Mouse (Mus musculus): ENCODE results near the gene Adgrg3. TPM values are rescaled to one million over a fixed set of nuclear protein-coding genes. Genes with fewer than 3 reads are reported as not detected.

Gene Adgrg3
- total RNA-seq (2021) = under 1 TPM; 0.26 to 0.80 TPM
- long read RNA-seq, experiment 1 = 0 reads
- long read RNA-seq, experiment 2 = 0 reads

GRCm38 (mm10) chr8:95017451-95017850 is at the start of gene Adgrg3:
Gene Adgrg3, plus strand, starts transcription at chr8:95017692.
- no peak for DNase-seq (ENCODE audit: low spot score)

GRCm38 (mm10) chr8:94973270-94973669 is 44.2 kb upstream of the Adgrg3 start:
- DNase-seq (ENCODE audit: low spot score) = no peak

GRCm38 (mm10) chr8:94973786-94974185 is 43.7 kb upstream of the Adgrg3 start:
- no peak for DNase-seq (ENCODE audit: low spot score)

- DNase-seq (ENCODE audit: low spot score) = no peak
Measured at GRCm38 (mm10) chr8:94974467-94975165, 42.9 kb upstream of the Adgrg3 start, which contains the start of gene Adgrg1. Gene Adgrg1, plus strand, starts transcription at chr8:94974751.

- DNase-seq (ENCODE audit: low spot score) = no peak
Measured at GRCm38 (mm10) chr8:94976651-94977417, 40.7 kb upstream of the Adgrg3 start.

- no peak for DNase-seq (ENCODE audit: low spot score)
Measured at GRCm38 (mm10) chr8:94978131-94978530, 39.4 kb upstream of the Adgrg3 start.

GRCm38 (mm10) chr8:94978593-94979319 is 38.7 kb upstream of the Adgrg3 start:
- no peak for DNase-seq (ENCODE audit: low spot score)

GRCm38 (mm10) chr8:94980176-94980575 is 37.3 kb upstream of the Adgrg3 start:
- no peak for DNase-seq (ENCODE audit: low spot score)

GRCm38 (mm10) chr8:94980976-94981375 is 36.5 kb upstream of the Adgrg3 start:
- DNase-seq (ENCODE audit: low spot score) = no peak

GRCm38 (mm10) chr8:94981848-94982247 is 35.6 kb upstream of the Adgrg3 start:
- no peak for DNase-seq (ENCODE audit: low spot score)

- DNase-seq (ENCODE audit: low spot score) = no peak
Measured at GRCm38 (mm10) chr8:94983146-94983545, 34.3 kb upstream of the Adgrg3 start.

GRCm38 (mm10) chr8:94983881-94984516 is 33.5 kb upstream of the Adgrg3 start:
- DNase-seq (ENCODE audit: low spot score) = peak; percentile 26

GRCm38 (mm10) chr8:94985023-94985422 is 32.5 kb upstream of the Adgrg3 start:
- DNase-seq (ENCODE audit: low spot score) = no peak

GRCm38 (mm10) chr8:94986676-94987075 is 30.8 kb upstream of the Adgrg3 start:
- no peak for DNase-seq (ENCODE audit: low spot score)

- DNase-seq (ENCODE audit: low spot score) = no peak
Measured at GRCm38 (mm10) chr8:94987553-94987952, 29.9 kb upstream of the Adgrg3 start.

- DNase-seq (ENCODE audit: low spot score) = no peak
Measured at GRCm38 (mm10) chr8:94988619-94989018, 28.9 kb upstream of the Adgrg3 start.

- no peak for DNase-seq (ENCODE audit: low spot score)
Measured at GRCm38 (mm10) chr8:94989711-94990110, 27.8 kb upstream of the Adgrg3 start.

- no peak for DNase-seq (ENCODE audit: low spot score)
Measured at GRCm38 (mm10) chr8:94990598-94991453, 26.7 kb upstream of the Adgrg3 start.

GRCm38 (mm10) chr8:94991454-94991994 is 26.0 kb upstream of the Adgrg3 start:
- no peak for DNase-seq (ENCODE audit: low spot score)

- DNase-seq (ENCODE audit: low spot score) = no peak
Measured at GRCm38 (mm10) chr8:94992010-94992409, 25.5 kb upstream of the Adgrg3 start.

All from gastrocnemius, adult 18-20 months (tissue).